Mouse (Mus musculus) cortical plate, adult 2 months (tissue): ENCODE data around the gene Map3k12. TPM values are rescaled to one million over a fixed set of nuclear protein-coding genes. Genes with fewer than 3 reads are reported as not detected.
A peak's percentile ranks its signal among the peaks of the same experiment; 100 is the strongest.

Experiments
- H3K27ac ChIP-seq: fragments of 200-500 bp; 2 replicates; pipeline ENCODE4 v1.5.1; 2012; ENCODE audit warnings: low read length, control low read depth, inconsistent platforms; ENCODE audit not compliant: insufficient read depth
- H3K4me1 ChIP-seq: fragments of 200-500 bp; 2 replicates; pipeline ENCODE4 v1.6.1; 2011; ENCODE audit warnings: low read length; ENCODE audit not compliant: control insufficient read depth, insufficient read depth
- H3K4me3 ChIP-seq: fragments of 200-500 bp; 2 replicates; pipeline ENCODE4 v1.5.1; 2011; ENCODE audit warnings: mild to moderate bottlenecking, low read length, control low read depth; ENCODE audit not compliant: insufficient read depth
- CTCF ChIP-seq: fragments of 200-500 bp; IDR thresholded peaks from 2 replicates; pipeline ENCODE4 v1.5.1; 2011; ENCODE audit warnings: mild to moderate bottlenecking, control low read depth, low read length; ENCODE audit not compliant: insufficient read depth; ENCODE audit errors: extremely low read depth
- POLR2A ChIP-seq: fragments of 200-500 bp; IDR thresholded peaks from 2 replicates; pipeline ENCODE4 v1.6.1; 2011; ENCODE audit warnings: mild to moderate bottlenecking, low read length, control low read depth; ENCODE audit not compliant: insufficient read depth; ENCODE audit errors: extremely low read depth
- polyA plus RNA-seq: library from polyadenylated mRNA; depleted of rRNA; stranded (reverse); fragments of >200 nt; gene quantifications from 2 replicates; pipeline ENCODE4 v1.2.3, GENCODE M21; 2012

The Map3k12 gene
- polyA plus RNA-seq, 1 experiment = 98.9 TPM

DNA sequence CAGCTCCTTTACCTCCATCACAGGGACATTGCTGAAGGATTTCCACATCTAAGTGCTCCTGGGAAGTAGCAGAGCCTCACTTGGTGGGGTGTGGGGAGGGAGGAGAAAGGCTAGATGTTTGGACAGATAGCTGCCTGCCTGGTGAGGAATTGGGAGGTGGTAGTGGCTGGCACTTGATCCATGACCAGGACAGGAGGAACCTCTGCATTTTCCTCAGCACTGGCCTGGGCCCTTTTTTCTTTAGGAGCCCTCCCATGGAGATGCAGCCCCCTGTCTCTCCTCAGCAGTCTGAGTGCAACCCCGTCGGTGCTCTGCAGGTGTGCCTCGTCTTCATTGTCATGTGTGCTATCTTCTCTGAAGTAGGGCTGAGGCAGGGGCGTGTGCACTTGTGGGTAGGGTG, 4.6 kb upstream of the Map3k12 start:
- TF ChIP-seq CTCF = no peak
- TF ChIP-seq POLR2A = no peak
- Histone ChIP-seq H3K4me3 (no peak overlapping the region), H3K27ac (no peak overlapping the region), H3K4me1 (no peaks in the 10 kb centered on the region)

DNA sequence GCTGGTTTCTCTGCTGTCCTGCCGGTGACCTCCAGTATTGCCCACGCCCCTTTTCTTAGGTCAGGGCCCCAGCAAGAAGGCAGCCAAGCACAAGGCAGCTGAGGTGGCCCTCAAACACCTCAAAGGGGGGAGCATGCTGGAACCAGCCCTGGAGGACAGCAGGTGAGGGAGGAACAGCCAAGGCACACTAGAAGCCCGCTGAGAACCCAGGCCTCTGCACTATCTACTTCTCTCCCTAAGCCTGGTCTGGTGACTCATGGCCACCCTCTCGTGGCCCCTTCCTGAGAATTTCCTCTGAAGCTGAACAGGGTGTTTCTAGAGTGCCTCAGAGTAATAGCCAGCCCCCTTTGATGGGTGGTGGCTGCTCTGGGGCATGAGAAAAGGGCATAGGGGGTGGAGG, 3.6 kb upstream of the Map3k12 start:
- H3K27ac ChIP-seq = no peak overlapping the region

DNA sequence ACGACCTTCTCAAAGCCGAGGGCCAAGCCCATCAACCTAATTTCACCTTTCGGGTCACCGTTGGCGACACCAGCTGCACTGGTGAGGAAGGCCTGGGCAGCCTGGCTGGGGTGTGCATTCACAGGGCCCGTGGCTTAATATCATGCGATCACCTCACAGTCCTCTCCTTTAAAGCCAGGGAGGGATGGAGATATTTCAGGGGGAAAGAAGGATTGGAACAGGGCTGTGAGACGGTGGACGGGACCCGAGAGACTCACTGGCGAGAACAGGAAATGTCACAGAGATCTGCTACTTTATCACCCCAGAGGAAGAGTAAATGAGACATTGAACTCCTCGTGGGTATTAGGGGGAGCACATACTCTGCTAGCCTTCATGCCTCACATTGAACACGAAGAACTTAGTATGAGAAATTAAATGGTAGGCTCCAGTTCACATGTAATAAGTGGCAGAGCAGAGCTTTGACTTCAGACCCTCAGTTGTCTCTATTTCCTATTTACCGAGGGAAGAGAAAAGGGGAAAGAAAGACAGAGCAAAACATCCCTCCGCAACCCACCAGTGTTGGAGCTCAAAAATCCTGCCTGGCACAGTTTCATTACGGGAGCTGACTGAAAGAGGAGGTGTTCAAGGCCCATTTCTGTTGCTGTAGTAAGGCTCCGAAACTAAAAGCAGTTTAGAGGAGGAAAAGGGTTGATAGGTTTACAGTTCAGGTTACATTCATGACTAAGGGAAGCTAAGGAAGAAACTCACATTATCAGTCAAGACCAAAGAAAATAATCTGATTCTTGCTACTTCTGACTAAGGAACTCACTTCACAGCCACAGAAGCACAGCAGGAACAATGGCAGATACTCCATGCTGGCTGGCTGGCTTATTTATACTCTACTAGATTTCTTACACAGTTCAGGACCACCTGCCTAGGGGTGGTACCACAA, 2.6 kb upstream of the Map3k12 start:
- H3K4me3 ChIP-seq = peak overlapping the region; percentile 53
- H3K4me1 ChIP-seq = no peaks in the 10 kb centered on the region
- no peak for TF ChIP-seq CTCF
- TF ChIP-seq POLR2A = no peak
- H3K27ac ChIP-seq = no peak overlapping the region

More for the DNA sequence above, 3.6 kb upstream of the Map3k12 start:
- Histone ChIP-seq H3K4me1 (no peaks in the 10 kb centered on the region), H3K4me3 (no peak overlapping the region)
- TF ChIP-seq CTCF (no peak), POLR2A (no peak)

DNA sequence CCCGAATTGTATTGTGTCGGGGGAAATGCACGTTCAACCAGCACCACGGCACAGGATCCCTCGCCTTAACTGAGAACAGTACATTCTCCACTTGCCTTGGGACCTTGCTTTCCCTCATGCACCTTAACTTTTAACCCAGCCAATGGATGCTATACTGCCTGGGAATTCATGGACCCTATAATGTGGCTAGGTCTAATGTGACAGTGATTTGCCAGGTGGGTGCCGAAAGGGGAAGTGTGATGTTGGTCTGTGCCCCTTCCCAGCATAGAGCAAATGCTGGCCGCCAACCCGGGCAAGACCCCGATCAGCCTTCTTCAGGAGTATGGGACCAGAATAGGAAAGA, 2.0 kb upstream of the Map3k12 start:
- H3K4me3 ChIP-seq = peak overlapping the region; percentile 53
- peak overlapping the region; percentile 78 for H3K27ac ChIP-seq
- H3K4me1 ChIP-seq = no peaks in the 10 kb centered on the region
- no peak for TF ChIP-seq POLR2A
- no peak for TF ChIP-seq CTCF

DNA sequence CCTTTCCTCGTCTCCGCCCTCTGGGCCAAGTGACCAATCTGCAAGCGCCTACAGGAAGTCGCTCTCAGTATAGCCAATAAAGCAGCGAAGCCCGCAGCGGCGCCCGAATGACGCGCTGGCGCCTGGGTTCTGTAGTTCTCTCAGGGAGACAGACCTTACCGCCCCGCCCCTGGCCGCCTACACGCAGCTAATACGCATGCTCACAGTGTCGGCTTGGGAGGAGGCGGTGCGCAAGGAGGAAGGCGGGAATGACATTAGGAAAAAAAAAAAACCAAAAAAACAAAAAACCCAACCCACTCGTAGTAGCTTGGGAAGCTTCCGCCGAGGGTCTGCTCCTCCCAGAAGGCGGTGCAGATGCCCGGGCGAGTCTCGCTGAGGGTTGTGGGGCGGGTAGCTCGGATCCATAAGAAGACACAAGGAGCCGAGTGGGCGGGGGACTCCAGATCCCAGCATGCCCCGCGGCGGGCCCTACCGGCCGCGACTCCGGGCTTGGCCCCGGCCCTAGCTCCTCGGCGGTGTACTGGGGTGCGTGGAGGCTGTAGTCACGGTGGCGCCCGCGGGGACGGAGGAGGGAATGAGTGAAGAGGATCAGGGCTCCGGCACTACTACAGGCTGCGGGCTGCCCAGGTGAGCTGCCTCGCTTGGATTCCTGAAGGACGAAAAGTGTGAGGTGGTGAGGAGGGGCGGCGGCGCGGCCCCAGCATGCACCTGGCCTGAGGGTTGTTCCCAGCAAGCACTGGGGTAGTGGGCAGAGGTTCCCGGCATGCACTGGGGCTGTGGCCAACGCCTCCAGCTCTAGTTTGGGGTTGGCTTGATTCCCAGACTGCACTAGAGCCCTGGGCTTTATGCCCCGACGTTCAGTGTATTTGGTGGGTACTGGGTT, 1.4 kb upstream of the Map3k12 start, which contains the start of gene Tarbp2:
TSS of gene Tarbp2 (plus strand) at position 217 of the 883 bp plus-strand sequence.
- Histone ChIP-seq H3K4me1 (no peaks in the 10 kb centered on the region), H3K27ac (peak within 1 kb of the TSS; percentile 98), H3K4me3 (peak within 1 kb of the TSS; percentile 92)
- TF ChIP-seq POLR2A (peak; percentile 65), CTCF (no peak)

DNA sequence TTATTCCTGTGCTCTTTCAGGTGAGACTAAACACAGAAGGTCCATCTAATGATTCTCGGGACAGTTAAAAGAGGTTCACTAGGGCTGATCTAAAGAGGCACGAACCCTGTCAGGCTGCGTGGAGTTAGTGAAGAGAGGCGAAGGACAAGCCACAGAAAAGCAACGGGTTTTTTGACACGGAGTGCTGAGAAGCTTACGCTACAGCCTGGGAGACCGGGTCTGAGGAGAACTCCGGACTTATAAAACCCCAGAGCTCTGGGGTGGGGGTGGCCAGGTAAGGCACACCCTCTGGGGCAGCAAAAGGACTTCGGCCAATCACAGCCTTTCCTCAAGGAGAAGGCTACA, 739 bp upstream of the Map3k12 start:
- Histone ChIP-seq H3K4me1 (no peaks in the 10 kb centered on the region), H3K27ac (peak overlapping the region; percentile 66), H3K4me3 (peak overlapping the region; percentile 92)
- TF ChIP-seq POLR2A (peak; percentile 98), CTCF (no peak)

DNA sequence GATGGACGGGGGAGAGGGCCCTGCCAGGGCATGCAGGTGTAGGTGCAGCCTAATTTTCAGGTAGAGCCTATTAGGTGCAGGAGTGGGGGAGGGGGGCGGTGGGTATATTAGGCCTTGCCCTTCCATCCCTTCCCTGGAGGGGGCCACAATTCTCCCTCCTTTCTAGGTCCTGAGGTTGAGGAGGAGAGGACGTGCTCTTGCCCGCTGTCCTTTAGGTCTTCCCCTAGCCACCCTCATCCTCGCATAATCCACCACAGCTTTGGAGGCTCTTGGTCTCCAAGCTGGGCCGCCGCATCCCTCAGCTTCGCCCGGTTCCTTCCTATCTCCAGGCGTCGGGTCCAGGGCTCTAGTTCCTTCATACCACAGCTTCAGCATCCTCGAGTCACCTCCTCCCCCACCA, 571 bp downstream of the Map3k12 start:
- peak overlapping the region; percentile 69 for H3K27ac ChIP-seq
- H3K4me3 ChIP-seq = peak overlapping the region; percentile 92
- H3K4me1 ChIP-seq = peaks cover 2% of the 10 kb centered on the region; the same call in 1 of the 2 replicates
- TF ChIP-seq POLR2A (no peak), CTCF (no peak)

DNA sequence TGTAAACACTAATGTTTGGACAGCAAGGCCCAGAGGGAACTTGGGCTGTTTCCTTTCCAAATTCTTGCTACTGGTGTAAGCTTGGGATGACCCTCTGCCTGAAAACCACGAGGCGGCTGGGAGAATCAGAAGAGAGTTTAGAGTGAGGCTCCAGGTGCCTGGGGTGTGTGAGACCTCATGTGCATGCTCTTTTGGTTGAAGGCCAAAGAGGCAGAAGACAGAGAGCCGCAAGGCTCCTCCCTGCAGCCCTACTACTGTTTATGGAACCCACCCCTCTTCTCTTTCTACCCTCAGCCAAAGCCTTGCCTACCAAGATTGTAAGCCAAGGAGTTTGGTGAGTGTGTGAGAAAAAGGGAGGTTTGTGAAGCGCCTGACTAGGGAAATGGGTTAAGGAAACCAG, 1.1 kb downstream of the Map3k12 start:
- Histone ChIP-seq H3K4me1 (peaks cover 2% of the 10 kb centered on the region; the same call in 1 of the 2 replicates), H3K4me3 (peak overlapping the region; percentile 92), H3K27ac (0 out of 2 replicates have a peak overlapping the region, but pooled peaks have one; percentile 69)
- TF ChIP-seq POLR2A (no peak), CTCF (no peak)

DNA sequence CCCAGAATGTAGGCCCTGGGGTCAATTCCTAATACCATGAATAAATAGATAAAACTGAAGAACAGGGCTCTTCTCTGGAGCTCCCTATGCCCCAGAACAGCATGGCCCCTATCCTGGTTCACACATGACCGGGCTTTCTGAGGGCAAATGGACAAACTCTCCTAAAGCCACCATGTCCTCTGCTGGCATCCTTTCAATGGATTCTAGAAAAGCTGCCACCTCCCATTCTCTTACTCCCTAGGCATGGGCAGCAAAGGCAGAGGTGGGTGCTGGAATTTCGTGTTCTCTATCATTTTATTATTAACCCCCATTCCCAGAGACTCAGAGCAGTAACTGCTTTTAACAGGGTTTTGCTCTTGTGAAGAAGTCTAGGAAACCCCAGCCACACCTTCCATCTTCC, 1.6 kb downstream of the Map3k12 start:
- peak overlapping the region; percentile 92; the same call in 1 of the 2 replicates for H3K4me3 ChIP-seq
- H3K4me1 ChIP-seq = peaks cover 2% of the 10 kb centered on the region; the same call in 1 of the 2 replicates
- H3K27ac ChIP-seq = no peak overlapping the region
- TF ChIP-seq CTCF (no peak), POLR2A (no peak)

DNA sequence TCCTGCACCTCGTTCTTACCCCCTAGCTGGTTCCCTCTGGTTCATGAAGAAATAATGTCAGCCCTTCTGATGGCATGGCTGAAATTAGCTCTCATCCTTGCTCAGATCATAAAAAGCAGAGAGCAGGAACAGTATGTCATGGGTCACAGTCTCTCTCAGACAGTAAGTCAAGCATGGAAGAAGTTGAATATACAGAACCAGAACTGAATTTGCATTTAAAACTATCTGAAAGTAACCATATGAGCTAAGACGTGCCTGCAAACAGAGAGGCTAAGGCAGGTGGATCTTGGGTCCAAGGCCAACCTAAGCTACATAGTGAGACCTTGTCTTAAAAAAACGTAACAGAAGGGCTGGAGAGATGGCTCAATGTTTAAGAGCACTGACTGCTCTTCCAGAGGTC, 3.9 kb downstream of the Map3k12 start:
- no peak overlapping the region for H3K4me3 ChIP-seq
- H3K4me1 ChIP-seq = peaks cover 9% of the 10 kb centered on the region
- TF ChIP-seq POLR2A = no peak
- no peak for TF ChIP-seq CTCF
- H3K27ac ChIP-seq = no peak overlapping the region
